Mouse (Mus musculus) forebrain, embryonic 14.5 days (tissue): Measurements from ENCODE around the gene Izumo4. TPM values are rescaled to one million over a fixed set of nuclear protein-coding genes. Genes with fewer than 3 reads are reported as not detected.

Experiments
- ATAC-seq: fragments of 200-750 bp; cut with Nextera tagmentation; 2 replicates; pipeline ENCODE4 v1.8.0; 2017; ENCODE audit warnings: mild to moderate bottlenecking, moderate library complexity
- DNase-seq: peaks from one replicate; pipeline ENCODE4 v3.0.0-alpha.2; 2015; ENCODE audit warnings: low spot score
- H3K27ac ChIP-seq: fragments of 300-500 bp; sonication (generic); 2 replicates; pipeline ENCODE4 v1.5.1; 2014; ENCODE audit warnings: low read depth, mild to moderate bottlenecking, control low read depth, low read length, moderate library complexity
- H3K27me3 ChIP-seq: fragments of 300-500 bp; sonication (generic); replicated peaks from 2 replicates; pipeline ENCODE4 v1.6.1; 2014; ENCODE audit warnings: low read length, control low read depth, mixed read lengths; ENCODE audit not compliant: control insufficient read depth, insufficient read depth
- H3K36me3 ChIP-seq: fragments of 300-500 bp; sonication (generic); 2 replicates; pipeline ENCODE4 v1.6.1; 2014; ENCODE audit warnings: low read length, control low read depth; ENCODE audit not compliant: control insufficient read depth, insufficient read depth
- H3K4me1 ChIP-seq: fragments of 300-500 bp; sonication (generic); 2 replicates; pipeline ENCODE4 v1.6.1; 2014; ENCODE audit warnings: antibody characterized with exemption, low read length, control low read depth; ENCODE audit not compliant: control insufficient read depth, insufficient read depth
- H3K4me2 ChIP-seq: fragments of 300-500 bp; sonication (generic); 2 replicates; pipeline ENCODE4 v1.6.1; 2014; ENCODE audit warnings: mild to moderate bottlenecking, control low read depth, low read length
- H3K4me3 ChIP-seq: fragments of 300-500 bp; sonication (generic); 2 replicates; pipeline ENCODE4 v1.5.1; 2014; ENCODE audit warnings: low read depth, low read length, control low read depth
- H3K9ac ChIP-seq: fragments of 300-500 bp; sonication (generic); 2 replicates; pipeline ENCODE4 v1.6.1; 2014; ENCODE audit warnings: mild to moderate bottlenecking, low read length, control low read depth, moderate library complexity
- H3K9me3 ChIP-seq: fragments of 300-500 bp; sonication (generic); replicated peaks from 2 replicates; pipeline ENCODE4 v1.6.1; 2016; ENCODE audit warnings: low read length, control low read depth, mixed read lengths; ENCODE audit not compliant: control insufficient read depth
- WGBS: fragments of 180-500 bp; shearing (Covaris S2); extraction: QIAGEN DNeasy Blood & Tissue Kit; methylation state at CpG from one replicate; pipeline ENCODE4 v1.1.7; 2014; 5-methylcytosine and 5-hydroxymethylcytosine counted together
- polyA plus RNA-seq: library from polyadenylated mRNA; unstranded; fragments of >200 nt; fragmentation: Nextera tagmentation; extraction: Ambion mirVana; gene quantifications from 2 replicates; pipeline ENCODE4 v1.2.1, GENCODE M21; 2014

Gene Izumo4
- polyA plus RNA-seq, 1 experiment from 2014 or later: 21.5 TPM

- H3K27ac ChIP-seq: no peak overlapping the region
- WGBS: 67% methylated on average over 5 of the region's 5 CpGs
- ATAC-seq: no peak
These were observed 27.7 kb upstream of the Izumo4 start for GRCm38 (mm10) chr10:80674161-80674711.

GRCm38 (mm10) chr10:80674851-80675404 is 27.1 kb upstream of the Izumo4 start:
- Histone ChIP-seq H3K27ac (peak overlapping the region; percentile 82), H3K4me2 (peak overlapping the region; percentile 95), H3K9ac (peak overlapping the region; percentile 95), H3K4me3 (peak overlapping the region; percentile 88), H3K36me3 (peaks cover 37% of the 10 kb centered on the region), H3K4me1 (peaks cover 48% of the 10 kb centered on the region), H3K27me3 (no peaks in the 10 kb centered on the region), H3K9me3 (no peaks in the 10 kb centered on the region)
- DNase-seq (no peak), ATAC-seq (no peak)
- WGBS: 10% methylated on average over 6 of the region's 6 CpGs

More at GRCm38 (mm10) chr10:80674161-80674711, 27.7 kb upstream of the Izumo4 start:
- Histone ChIP-seq H3K36me3 (peaks cover 44% of the 10 kb centered on the region), H3K9me3 (no peaks in the 10 kb centered on the region), H3K27me3 (no peaks in the 10 kb centered on the region), H3K4me1 (peaks cover 46% of the 10 kb centered on the region), H3K4me2 (peak overlapping the region; percentile 95), H3K4me3 (peak overlapping the region; percentile 88), H3K9ac (peak overlapping the region; percentile 95)
- no peak for DNase-seq

GRCm38 (mm10) chr10:80675405-80676197 is 26.4 kb upstream of the Izumo4 start:
- H3K27ac ChIP-seq: peak overlapping the region; percentile 82
- peak overlapping the region; percentile 88 for H3K4me3 ChIP-seq
- peaks cover 30% of the 10 kb centered on the region for H3K36me3 ChIP-seq
- ATAC-seq (peak; percentile 27), DNase-seq (peak; percentile 46)
- 2% methylated on average over 29 of the region's 54 CpGs for WGBS
- no peaks in the 10 kb centered on the region for H3K27me3 ChIP-seq
- no peaks in the 10 kb centered on the region for H3K9me3 ChIP-seq
- H3K4me2 ChIP-seq: peak overlapping the region; percentile 95
- H3K9ac ChIP-seq: peak overlapping the region; percentile 95
- H3K4me1 ChIP-seq: peaks cover 48% of the 10 kb centered on the region

- Histone ChIP-seq H3K4me3 (peak overlapping the region; percentile 88), H3K27ac (peak overlapping the region; percentile 98), H3K9ac (peak overlapping the region; percentile 95), H3K36me3 (peaks cover 23% of the 10 kb centered on the region), H3K9me3 (no peaks in the 10 kb centered on the region), H3K4me1 (peaks cover 48% of the 10 kb centered on the region), H3K4me2 (peak overlapping the region; percentile 95), H3K27me3 (no peaks in the 10 kb centered on the region)
- DNase-seq: peak; percentile 100
- ATAC-seq: peak; percentile 92
- WGBS: under 1% methylated on average over 62 of the region's 78 CpGs
These were observed 25.6 kb upstream of the Izumo4 start for GRCm38 (mm10) chr10:80676198-80676928.

- Histone ChIP-seq H3K9ac (peak overlapping the region; percentile 77), H3K4me2 (peak overlapping the region; percentile 76), H3K36me3 (peaks cover 13% of the 10 kb centered on the region; the same call in 1 of the 2 replicates), H3K27me3 (no peaks in the 10 kb centered on the region), H3K4me3 (peak overlapping the region; percentile 88), H3K27ac (peak overlapping the region; percentile 98), H3K4me1 (peaks cover 48% of the 10 kb centered on the region), H3K9me3 (no peaks in the 10 kb centered on the region)
- DNase-seq: no peak
- 29% methylated on average over 9 of the region's 9 CpGs for WGBS
- no peak for ATAC-seq
These were observed 24.7 kb upstream of the Izumo4 start for GRCm38 (mm10) chr10:80677128-80677875.

- H3K27ac ChIP-seq: peak within 1 kb of the TSS; percentile 98
- WGBS: 11% methylated on average over 8 of the region's 8 CpGs
- 0 out of 2 replicates have a peak, but pooled peaks cover 7% of the 10 kb centered on the region for H3K36me3 ChIP-seq
- ATAC-seq: peak; percentile 40
- H3K27me3 ChIP-seq: no peaks in the 10 kb centered on the region
- H3K4me3 ChIP-seq: peak within 1 kb of the TSS; percentile 88
- peak; percentile 94 for DNase-seq
- peaks cover 48% of the 10 kb centered on the region for H3K4me1 ChIP-seq
- no peaks in the 10 kb centered on the region for H3K9me3 ChIP-seq
- peak within 1 kb of the TSS; percentile 76 for H3K4me2 ChIP-seq
- H3K9ac ChIP-seq: peak within 1 kb of the TSS; percentile 77
These were observed 24.0 kb upstream of the Izumo4 start, which contains the start of gene Mknk2 for GRCm38 (mm10) chr10:80677942-80678436. Gene Mknk2, minus strand, starts transcription at chr10:80678112.

GRCm38 (mm10) chr10:80678601-80679377 is 23.2 kb upstream of the Izumo4 start:
- H3K4me1 ChIP-seq: peaks cover 42% of the 10 kb centered on the region
- peaks cover 6% of the 10 kb centered on the region; the same call in 1 of the 2 replicates for H3K36me3 ChIP-seq
- H3K9me3 ChIP-seq: no peaks in the 10 kb centered on the region
- DNase-seq: peak; percentile 57
- no peak overlapping the region for H3K4me2 ChIP-seq
- no peak overlapping the region for H3K4me3 ChIP-seq
- no peaks in the 10 kb centered on the region for H3K27me3 ChIP-seq
- no peak for ATAC-seq
- H3K27ac ChIP-seq: peak overlapping the region; percentile 98
- peak overlapping the region; percentile 2; the same call in 1 of the 2 replicates for H3K9ac ChIP-seq
- WGBS: 58% methylated on average over 8 of the region's 10 CpGs
